Mouse (Mus musculus) cerebellum, adult 9-11 months (tissue): ENCODE results near the gene Ube2k.
"Not testable (repeated sequence)": the region's sequence is repeated elsewhere in the genome, so short reads cannot be mapped to it uniquely, and the experiment has no call there.

ENCODE experiments used
- DNase-seq: peaks from one replicate; pipeline ENCODE4 v3.0.0; 2022

Gene Ube2k

DNA sequence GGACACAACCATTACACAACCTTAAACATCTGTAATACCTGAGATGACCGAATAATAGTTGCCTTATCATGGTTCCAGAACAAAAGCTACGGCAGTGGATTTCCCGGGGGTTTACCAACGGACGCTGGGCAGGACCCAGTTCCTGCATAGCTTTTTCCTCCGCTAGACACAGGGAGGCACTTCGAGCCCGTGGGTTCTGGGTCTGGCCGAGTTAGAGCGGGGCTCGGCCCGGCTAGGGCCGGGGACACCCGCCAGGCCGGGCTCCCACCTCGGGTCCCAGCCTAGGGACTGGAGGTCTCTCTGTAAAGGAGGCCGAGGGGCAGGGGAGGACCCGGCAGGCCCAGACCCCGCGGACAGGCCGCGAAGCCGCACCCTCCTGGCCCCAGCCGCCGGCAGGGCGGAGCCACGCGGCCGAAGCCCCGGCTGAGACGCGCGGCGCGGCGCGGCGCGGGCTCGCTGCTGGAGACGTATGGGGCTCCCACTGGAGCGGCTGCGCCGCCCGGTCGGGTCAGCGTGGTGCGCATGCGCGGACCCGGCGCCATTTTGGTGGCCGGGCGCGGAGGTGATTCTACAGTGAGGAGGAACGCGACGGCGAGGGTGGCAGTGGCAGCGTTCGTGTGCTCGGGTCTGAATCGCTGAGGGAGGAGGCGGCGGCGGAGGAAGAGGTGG is at the start of gene Ube2k, which contains the start of gene Smim14:
Gene Ube2k (plus strand): TSS at position 483 of the 669 bp plus-strand sequence.
Gene Smim14 (minus strand): TSS at position 434 of the 669 bp plus-strand sequence.
- DNase-seq = peak; percentile 94

DNA sequence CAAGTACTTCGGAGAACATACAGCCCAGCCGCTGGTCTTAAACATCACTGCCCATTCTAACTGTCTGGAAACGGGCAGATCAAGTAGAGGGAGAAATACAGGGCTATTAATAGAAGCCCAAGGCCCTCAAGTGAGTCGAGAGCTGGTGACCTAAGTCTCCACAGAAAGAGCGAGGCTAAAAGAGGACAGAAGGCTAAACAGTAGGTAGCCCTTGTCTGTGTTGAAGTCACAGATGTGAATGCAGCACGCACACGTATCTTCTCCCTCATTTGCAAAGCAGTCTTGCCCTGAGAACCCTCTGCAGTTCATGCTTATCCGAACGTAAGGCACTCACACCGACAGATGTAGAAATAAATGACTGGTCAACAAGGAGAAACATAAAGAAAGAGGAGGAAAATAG is 49.7 kb upstream of the Ube2k start:
- DNase-seq = no peak

DNA sequence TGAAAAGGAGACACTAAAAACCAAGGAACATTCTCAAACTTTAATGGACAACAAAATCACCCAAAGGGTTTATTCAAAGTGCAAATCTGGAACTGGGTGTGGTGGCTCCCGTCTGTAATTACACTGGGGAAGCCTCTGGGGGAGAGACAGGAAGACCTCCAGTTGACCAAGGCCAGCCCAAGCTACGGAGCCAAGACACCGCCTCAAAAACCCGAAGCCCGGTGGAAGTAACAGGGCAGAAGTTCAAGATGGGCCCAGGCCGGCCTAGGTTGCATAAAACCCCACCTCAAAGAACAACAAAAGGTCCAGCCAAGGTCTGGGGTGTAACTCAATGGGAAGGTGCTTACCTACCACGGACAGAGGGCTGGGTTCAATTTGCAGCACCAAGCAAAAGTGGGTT is 48.3 kb upstream of the Ube2k start:
- DNase-seq = no peak

DNA sequence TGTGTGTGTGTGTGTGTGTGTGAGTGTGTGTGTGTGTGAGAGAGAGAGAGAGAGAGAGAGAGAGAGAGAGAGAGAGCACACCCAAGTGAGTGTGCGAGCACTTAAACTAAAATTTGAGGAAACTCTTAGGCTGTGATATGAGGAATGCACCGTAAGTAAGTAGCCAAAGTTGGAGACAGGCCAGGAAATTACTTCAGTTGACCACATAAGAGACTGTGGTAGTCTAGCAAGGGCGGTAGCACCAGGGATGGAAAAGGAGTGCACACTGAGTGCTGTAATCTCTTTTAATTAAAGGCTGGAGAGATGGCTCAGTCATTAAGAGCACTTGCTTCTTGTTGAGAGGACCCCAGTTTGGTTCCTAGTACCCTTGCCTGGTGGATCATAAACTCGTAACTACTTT is 47.2 kb upstream of the Ube2k start:
- DNase-seq = no peak

DNA sequence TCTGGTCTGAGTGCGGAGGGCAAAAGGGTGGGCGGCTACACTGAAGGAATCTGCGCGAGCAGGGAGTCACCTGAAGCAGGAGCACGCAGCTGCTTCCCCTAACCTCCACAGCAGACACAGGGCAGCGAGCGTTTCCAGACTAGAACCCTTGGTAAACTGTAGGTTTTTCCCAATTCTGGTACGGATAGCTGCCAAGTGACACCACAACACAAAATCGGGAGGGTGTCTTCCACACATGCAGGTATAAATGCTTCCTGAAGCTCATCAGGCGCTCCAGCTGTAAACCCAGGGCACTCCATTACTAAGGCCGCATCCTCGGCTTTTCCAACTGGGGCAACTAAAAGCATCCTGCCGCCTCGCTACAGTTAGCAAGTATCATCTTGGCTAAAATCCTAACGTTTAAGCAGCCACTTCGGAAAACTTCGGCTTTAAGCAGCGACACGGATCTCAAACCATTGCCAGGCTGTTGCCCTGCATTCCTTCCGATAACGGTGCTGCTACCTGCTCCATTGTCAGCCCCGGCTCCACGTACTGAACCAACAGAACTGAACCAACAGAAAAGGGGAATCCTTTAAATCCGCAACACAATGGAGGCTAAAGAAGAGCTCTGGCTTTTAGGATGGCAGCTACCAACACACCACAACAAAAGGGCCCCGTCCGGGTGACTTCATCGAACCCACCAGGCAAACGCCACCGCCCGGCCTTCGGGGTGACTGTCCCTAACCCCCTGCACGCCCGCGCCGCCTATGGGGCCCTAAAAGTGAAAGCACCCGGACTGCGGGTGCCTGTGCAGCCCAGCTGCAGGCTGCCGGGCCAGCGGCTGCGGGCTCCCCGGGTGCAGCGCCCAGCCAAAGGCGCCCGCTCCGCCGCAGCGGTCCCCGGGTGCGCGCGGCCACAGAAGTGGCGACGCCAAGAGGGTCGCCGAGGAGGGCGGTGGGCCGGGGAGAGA is 45.0 kb upstream of the Ube2k start:
- DNase-seq = peak; percentile 80

DNA sequence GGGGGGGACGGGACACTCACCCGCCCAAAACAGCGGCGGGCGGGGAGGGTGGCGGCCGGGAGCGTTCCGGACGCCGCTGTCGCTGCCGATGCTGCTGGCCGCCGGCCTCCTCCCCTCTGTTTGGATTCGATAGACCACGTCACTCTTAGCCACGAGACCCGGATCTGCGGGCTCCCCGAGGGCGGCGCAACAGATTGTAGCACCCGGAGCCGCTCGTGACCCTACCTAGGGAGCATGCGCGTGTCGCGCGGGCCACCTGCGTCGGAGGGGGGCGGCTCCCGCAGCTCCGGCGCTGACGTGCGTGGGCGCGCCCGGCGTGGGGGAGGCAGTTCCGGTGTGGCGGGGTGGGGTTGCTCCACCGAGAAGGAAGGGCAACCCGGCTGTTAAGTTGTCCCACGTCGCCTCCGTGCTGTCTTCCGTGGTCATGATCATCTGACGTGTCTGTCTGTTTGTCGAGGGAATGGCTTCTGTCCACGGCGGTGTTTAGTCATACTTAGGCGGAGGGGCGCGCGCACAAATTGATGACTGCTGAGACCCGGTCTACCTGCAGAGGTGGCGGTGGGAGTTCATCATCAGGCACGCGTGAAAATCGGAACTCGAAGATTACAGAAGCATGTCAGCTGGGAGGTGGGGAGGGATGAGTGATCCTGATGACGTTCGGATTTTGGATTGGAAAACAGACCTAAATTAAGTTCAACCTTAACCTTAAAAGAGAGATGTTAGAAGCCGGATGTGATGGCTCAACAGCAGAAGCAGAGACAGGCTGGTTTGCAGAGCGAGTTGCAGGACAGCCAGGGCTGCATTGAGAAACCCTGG is 44.1 kb upstream of the Ube2k start, which contains the start of gene Gm43552:
Gene Gm43552 (minus strand): TSS at position 118 of the 816 bp plus-strand sequence.
- DNase-seq = peak; percentile 98

DNA sequence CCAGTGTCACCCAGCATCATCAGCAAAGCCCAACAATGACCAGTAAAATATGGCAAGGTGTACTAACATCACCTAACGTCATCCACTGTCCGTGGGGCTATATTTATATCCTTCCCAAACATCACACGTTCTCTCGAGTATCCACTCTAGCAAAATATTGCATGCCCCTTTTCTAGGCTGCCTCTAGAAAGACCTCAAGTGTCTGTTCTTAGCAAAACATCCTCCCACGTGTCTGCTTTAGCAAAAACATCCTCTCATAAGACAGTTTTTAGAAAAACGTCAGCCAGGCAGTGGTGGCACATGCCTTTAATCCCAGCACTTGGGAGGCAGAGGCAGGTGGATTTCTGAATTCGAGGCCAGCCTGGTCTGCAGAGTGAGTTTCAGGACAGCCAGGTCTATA is 36.8 kb upstream of the Ube2k start:
- DNase-seq = no peak

DNA sequence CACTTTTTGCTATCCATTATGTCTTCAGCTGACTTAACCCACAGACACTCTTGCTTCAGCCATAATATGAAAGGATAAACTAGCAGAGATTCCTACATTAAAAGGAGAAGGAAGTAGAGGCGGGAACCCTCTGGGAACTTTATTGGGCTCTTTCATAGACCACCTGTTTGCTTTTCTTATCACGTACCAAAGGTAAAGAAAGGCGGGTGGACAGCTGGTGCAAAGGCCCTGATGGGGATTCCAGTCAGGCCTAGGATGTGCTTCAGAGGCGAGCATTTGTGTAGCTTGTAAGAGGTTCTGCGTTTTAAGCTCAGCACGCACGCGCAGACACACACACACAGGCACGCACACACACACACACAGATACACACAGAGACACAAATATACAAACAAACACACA is 35.6 kb upstream of the Ube2k start:
- no peak for DNase-seq

DNA sequence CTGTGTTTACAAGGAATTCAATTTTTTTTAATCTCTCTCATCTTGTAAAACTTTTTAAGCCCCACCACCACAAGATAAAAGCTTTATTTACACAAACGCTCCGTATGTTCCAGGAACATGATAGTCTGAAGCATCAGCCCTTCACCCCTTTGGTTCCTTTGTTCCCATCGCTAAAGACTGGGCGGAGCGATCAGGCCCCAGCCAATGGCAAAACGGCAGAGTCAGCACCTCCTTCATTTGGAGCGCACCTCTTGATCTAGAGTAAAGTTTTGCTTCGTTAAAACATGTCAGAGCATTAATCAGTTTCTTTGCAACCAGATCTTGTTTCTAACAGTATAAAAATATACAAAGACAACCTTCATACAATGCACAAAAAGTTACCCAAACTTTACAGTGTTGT is 31.2 kb upstream of the Ube2k start:
- DNase-seq = no peak

DNA sequence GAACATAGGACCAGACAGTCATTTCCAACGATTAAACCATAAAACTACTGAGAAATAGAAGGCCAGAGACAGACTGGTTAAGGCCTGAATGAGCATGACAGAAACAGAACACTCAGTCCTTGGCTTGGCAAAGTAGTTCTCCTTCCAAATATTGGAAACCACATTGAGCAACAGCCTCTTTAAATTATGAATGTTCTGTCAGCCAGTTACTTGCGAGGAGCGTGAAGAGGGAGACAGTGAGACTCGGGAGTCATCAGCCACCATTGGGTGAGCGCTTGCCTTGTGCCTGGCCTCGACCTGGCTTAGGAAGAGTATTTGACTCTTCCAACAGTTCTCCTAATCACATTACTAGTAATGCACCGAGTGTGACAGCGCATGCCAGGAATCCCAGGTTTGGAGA is 28.6 kb upstream of the Ube2k start:
- no peak for DNase-seq

DNA sequence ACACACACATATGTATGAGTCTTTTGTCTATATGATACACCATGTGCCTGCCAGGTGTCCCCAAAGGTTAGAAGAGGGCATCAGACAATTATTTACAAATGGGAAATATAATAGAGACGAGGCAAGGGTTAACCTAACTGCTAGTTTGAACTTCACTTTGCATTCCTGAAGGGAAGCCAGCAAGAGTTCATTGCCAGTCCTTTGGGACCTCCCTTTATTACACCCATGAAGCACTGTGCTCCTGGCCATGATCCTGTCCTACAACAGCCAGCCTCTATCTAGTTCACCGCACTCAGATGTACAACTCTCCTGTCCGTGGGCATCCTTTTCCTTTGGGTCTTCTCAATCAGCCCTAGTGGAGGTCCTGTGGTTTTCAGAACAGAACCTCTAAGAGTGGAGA is 23.5 kb upstream of the Ube2k start:
- no peak for DNase-seq

DNA sequence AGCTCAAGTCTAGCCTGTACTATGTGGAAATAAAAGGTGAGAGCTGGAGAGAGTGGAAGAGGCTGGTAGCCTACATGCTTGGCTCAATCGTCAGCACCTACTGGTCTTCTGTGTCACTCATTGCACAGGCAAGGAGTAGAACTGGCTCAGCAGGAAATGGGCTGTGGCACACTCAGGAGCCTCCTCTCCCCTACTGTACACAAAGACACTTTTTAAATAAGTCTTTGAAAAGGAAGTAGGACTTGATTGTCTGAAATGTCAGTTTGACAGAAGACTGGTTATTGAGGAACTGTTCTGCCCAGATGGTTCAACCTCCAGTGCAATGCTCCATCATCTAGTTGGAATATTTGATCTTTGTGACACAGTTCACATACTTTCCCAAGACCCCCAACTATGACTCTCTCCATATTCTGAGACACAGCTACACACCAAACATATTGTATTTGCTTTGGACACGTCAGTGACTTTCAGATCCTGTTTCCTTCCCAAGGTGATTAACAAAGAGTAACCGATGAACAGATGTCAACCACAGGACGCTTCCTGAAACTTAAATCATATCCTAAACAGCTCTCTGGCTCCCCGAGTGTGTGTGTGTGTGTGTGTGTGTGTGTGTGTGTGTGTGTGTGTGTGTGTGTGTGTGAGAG is 22.3 kb upstream of the Ube2k start:
- no peak for DNase-seq

DNA sequence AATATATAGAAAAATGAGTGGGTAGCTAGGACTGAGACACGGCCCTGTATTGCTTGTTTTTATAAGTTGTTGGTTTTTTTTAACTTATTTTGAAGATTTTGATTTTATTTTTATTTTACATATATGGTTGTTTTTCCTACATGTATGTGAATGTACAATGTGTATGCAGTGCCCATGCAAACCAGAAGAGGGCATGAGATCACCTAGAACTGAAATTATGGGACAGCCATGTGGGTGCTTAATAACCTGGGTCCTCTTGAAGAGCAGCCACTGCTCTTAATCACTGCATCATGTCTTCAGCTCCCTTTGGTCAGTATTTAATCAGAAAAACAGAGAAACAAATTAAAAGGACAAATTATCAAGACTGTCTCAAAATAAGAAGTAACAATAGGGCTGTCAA is 15.2 kb upstream of the Ube2k start:
- DNase-seq = no peak

DNA sequence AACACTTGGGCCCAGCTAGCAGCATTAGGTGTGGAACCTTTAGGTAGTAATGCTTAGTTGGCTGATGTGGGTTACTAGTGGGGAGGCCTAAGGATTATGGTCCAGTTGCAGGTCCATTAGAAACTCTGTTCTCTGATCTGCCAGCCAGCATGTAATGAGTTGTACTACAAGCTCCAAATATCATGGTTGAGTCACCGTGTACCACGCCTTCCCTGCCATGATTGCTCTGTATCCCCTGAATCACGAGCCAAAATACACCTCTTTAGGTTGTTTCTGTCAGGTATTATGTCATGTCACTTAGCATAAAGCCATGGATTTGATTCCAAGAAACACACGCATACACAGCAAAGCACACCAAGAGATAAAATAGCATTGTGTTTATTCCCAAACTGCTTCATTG is 12.2 kb upstream of the Ube2k start:
- DNase-seq = no peak

DNA sequence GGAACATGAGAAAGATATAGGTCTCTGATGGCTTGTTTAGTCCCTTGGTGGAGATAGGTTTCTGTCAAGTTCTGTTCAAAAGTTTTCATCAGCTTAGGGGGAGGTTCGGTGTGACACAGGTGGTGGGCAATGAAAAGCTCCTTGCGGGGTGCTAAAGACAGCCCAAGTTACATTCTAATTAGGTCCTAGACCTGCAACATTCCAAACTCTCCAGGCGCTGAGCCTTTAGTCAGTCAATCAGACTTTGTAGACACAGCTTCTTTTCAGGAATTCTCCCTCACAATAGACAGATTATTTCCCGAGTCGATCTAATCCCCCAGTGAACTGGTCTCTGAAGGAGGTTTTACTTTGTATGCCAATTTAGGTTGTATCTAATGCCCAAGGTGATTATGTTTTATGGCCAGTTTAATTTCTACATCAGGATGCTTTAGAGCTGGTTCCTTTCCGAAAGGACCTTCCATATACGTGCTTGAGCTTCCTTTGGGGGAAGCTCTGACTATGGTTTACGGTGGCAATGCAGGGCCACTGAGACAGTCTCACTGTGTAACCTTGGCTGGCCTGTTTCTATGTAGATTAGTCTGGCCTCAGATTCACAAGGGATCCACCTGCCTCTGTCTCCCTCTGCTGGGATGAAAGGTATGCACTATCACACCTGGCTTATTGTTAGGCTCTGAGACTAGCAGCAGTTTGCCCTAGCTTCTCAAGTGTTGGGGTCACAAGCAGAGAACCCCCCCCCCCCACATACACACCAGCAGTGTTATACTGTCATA is 11.2 kb upstream of the Ube2k start:
- DNase-seq = no peak

DNA sequence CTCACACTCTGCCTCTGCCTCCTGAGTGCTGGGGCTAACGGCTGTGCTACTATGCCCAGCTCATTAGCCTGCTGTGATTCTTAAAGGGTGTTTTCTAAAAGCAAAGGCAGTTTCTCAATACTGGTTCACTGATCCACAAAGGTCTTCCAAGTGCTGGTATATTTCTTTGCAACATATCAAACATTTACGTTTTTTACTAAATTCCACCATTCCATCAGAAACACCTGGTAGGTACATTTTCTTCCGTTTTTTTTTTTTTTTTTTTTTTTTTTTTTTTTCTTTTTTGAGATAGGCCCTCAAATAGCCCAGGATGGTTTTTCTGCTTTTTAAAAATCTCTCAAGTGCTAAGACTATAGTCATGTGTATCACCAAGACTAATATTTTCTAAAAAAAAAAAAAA is 5.8 kb upstream of the Ube2k start:
- DNase-seq = no peak

DNA sequence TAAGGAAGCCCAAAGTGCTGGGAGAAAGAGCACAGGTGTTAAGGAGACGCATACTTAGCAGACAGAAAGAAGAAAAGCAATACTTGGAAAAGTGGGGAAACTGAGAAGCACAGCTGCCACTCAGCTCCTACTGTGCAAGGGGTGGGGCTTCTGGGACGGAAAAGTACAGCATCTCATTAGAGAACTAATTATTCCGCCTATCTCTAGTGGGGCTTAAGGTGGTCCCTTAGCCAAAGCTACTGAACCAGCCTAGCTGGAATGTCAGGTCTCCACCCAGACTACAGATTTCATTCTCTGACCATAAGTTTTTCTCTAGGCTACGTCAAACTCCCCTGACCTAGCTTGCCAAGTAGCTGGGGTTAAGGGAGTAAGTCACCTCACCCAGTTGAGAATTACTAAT is 2.5 kb upstream of the Ube2k start:
- DNase-seq = no peak

DNA sequence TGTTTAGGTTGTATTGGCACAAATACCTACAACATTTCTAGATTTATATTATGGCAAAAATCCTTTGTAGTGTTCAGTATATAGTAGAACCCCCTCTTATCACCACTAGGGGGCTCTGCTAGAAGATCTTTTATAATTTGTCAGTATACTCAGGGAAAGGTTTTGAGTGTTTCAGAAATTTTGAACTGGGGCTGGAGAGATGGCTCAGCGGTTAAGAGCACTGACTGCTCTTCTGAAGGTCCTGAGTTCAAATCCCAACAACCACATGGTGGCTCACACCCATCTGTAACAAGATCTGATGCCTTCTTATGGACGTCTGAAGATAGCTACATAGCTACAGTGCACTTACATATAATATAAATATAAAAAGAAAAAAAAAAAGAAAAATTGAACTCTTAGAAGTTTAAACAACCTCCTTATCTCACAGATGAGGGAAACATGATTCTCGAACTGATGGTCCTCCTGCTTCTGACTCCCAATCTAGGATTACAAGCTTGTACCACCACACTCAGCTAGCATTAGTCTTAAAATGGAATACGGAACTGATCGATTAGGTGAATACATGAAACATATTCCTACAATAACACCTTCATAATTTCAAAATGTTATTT is 1.5 kb upstream of the Ube2k start:
- peak; percentile 60 for DNase-seq

DNA sequence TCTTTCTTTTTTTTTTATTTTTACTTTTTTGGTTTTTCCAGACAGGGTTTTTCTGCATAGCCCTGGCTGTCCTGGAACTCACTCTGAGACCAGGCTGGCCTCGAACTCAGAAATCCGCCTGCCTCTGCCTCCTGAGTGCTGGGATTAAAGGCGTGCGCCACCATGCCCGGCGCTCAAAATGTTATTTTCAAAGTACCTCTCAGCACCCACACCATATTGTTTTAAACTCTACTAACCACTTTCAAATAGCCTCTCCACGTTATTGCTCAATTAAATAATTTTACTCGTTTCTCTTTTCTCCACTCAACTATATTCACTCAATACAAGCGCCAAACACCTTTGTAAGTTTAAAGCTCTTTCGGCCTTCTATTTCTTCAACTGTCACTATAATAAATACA is 966 bp upstream of the Ube2k start:
- not testable (repeated sequence) for DNase-seq

DNA sequence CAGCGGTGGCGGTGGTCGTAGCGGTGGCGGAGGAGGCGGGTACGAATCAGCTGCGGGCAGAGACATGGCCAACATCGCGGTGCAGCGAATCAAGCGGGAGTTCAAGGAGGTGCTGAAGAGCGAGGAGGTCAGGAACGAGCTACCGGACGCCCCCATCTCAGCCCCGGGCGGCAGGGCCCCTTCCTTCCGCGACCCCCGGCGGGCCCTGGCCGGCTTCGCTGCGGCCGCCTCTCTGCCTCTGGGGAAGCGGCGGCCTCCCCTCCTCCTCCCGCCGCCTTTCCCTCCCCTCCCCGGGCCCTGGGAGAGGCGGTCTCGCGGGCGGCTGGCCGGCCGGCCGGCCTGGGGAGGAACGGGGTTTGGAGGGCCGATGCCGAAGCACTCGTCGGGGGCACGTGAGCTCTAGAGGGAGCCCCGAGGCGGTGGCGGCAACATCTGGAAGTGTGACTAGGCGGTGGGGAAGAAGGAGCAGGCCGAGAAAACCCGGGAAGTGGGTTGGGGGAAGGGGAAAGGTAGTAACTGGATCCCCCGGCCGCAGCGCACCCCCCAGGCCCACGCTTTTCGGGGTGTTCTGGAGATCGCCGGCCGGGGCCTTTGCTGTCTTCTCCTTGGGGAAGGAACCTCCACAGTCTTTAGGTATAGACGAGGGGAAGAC is 513 bp downstream of the Ube2k start:
- DNase-seq = no peak

DNA sequence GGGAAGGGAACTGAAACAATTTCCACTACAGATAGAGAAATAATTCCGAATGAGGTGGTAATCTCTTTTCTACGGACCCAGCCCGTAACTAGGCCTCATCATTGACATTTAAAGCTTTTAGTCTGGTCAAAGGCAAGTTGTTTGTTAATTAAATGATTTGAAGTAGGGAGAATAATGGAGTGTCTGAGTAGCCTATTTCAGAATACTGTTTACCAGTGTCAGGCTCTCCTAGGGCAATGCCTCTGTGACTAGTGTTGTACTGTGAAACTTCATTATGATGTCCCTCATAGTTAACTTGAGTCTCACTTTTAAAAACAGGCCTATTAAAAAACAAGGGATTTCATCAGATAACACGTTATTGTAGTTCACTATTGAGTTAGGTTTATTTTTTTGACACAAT is 1.1 kb downstream of the Ube2k start:
- DNase-seq = no peak
